Mouse (Mus musculus) kidney, adult 9 months (tissue): ENCODE data around the gene Cacna2d2.
A peak's percentile ranks its signal among the peaks of the same experiment; 100 is the strongest.

Experiments
- DNase-seq: peaks from one replicate; pipeline ENCODE4 v3.0.0; 2022

Cacna2d2 gene

DNA sequence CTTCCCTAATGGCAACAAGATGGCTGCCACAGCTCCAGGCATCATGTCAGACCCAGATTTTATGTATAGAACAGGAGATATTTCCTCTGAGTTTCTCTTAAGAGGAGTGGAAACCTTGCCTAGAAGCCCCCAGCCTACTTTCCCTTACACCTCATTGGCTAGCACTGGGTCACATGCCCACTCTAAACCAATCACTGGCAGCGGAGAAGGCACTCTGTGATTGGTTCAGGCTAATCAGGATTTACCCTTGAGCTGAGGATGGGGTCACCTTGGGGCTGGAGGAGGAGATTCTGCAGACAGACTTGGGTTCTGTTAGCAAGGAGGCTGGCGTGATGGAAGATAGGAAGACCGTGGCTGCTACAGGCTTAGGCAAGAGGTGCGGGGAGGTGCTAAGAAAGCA, 10.0 kb downstream of the Cacna2d2 start:
- no peak for DNase-seq

- DNase-seq, result no peak
Measured at GRCm38 (mm10) chr9:107417106-107417505, 17.7 kb downstream of the Cacna2d2 start.

- DNase-seq, result no peak
Measured at GRCm38 (mm10) chr9:107419491-107420244, 20.3 kb downstream of the Cacna2d2 start.

DNA sequence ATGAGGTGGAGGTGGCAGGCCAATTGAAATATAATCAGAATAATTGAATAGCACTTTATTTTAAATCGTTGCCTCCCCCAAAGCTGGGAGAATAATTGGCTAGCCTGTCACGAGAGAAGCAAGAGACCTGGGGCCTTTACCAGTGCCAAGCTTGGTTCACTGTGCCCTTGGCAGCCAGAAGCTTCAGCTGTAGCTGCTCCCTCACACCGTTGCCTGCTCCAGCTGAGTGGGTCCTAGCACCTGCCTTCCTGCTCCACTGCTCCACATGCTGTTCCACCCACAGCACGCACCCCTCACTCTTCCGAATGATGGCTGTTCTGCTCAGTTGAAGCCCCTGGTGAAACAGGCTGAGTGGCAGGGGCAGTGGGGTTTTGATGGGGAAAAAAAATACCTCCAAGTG, 21.5 kb downstream of the Cacna2d2 start:
- DNase-seq, result no peak

GRCm38 (mm10) chr9:107422878-107423277, 23.5 kb downstream of the Cacna2d2 start:
- no peak for DNase-seq

DNA sequence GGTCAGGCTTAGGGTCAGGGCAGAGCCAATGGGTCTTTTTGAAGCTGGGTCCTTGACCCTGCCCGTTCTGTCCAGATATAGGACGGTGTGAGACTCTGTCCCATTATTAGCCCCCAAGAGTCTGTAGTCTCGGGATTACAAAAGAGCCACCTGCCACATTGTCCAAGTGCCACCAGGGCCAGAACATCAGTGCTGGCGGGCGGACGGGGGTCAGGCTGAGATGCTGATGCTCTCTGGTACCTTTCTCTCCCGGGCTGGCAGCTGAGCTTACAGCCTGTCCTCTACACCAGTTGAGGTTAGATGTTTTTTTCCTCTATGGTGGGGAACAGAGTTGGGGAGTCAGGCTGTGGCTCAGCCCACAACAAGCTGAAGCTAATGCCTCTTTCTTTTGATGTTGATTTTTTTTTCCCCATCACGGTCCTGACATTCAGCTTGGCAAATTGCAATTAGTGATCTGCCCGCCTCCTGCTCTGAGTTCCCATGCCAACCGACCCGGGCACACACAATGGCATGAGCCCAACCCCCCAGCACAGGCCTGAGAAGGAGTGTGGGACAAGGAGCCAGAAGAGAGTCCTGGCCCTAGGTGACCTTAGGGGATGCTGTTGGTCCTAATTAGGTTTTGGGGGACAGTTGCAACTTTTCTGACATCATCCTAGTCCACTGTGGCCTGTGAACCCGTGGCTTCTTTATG, 25.2 kb downstream of the Cacna2d2 start:
- no peak for DNase-seq

GRCm38 (mm10) chr9:107427876-107428275, 28.5 kb downstream of the Cacna2d2 start:
- DNase-seq, result no peak

- no peak for DNase-seq
Measured at GRCm38 (mm10) chr9:107428451-107429186, 29.2 kb downstream of the Cacna2d2 start.

- no peak for DNase-seq
Measured at GRCm38 (mm10) chr9:107430445-107430844, 31.0 kb downstream of the Cacna2d2 start.

DNA sequence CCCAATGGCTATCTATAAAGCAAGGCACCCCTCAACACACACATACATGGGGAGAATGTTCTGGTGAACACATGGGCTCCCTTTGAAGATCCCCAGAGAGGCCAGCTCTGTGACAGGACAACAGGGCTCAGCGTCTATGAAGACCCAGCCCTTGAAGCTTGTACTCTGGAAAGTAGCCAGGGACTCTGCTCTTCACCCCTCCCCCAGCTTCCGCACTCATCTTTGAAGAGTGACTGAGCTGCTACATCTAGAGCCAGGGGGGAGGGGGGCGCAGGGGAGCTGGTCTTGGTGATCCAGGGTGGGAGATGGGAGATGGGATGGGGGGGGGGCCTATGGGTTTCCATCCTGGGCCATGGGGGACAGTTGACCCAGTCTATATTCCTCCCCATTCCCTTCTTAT, 33.1 kb downstream of the Cacna2d2 start:
- no peak for DNase-seq

DNA sequence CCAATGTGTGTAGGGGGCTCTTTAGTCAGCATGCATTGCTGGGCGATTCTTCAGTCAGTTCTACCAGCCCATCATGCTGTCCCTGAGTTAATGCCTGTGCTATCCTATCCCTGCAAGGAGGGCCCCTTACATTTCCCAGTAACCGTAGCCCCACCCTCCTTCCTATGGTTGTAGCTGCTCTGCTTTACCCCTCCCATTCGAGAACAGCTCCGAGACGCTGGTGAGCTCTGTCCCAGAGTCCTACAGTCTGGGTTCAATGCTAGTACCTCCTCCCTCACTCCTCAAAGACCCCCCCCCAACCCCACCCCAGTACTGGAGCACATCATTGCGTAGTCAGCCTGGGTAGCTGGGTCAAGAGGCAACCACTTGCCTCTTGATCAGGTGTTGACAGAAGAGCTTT, 35.4 kb downstream of the Cacna2d2 start:
- DNase-seq, result no peak

DNA sequence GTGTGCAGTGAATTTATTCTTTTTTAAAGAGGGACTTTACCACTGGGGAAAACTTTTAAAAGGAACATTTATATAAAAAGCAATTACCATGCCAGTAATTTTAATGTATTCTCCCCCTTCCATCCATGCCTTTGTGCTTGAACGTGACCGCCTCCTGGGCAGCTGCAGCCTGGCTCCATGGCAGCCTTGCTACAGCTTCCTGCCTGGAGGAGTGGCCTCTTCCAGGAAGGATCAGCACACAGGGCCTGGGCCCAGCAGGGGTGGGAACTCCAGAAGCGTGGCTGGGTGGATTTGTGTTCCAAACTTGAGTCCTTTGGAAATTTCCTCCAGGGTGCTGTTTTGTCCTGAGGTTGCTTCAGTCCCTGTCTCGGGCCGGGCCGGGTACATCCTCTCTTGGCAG, 35.9 kb downstream of the Cacna2d2 start:
- no peak for DNase-seq

DNA sequence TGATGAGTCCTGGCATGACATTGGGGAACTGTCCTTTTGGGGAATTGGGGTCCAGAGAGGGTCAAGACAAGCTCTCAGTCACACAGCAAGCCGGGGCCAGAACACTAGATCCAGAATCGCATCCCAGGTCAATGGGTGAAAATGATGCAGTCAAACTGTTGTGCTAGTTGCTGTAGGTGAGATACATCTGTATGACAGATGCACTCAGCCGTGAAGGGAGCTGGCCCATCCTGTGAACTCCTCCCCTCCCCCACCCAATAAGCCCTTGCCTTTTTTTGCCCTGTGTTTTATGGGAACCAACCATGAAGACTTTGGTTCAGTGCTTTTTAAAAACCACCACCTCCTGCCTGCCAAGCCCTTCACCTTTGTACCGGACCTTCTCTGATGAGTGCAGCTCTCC, 43.5 kb downstream of the Cacna2d2 start:
- DNase-seq, result no peak

DNA sequence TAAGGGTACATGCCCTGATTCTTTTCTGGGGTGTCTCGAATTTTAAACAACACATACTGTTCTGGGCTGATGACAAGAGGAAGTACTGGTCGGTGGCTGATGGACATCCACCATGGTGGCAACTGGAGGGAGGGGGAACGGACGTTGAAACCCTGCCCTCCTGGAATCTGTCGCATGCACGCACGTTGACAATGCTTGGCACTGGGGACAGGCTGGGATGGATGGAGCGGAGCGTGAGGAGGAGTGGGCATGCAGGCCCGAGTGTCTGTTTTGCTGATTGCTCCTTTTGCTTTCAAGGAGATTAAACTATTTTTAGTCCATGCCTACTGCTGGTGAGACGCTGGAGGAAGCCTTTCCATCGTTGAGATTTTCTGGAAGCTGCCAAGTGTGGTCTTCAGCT, 43.9 kb downstream of the Cacna2d2 start:
- DNase-seq, result no peak

GRCm38 (mm10) chr9:107445011-107445471, 45.6 kb downstream of the Cacna2d2 start:
- no peak for DNase-seq

GRCm38 (mm10) chr9:107448805-107449517, 49.5 kb downstream of the Cacna2d2 start:
- no peak for DNase-seq

GRCm38 (mm10) chr9:107451400-107451799, 52.0 kb downstream of the Cacna2d2 start:
- DNase-seq, result no peak

GRCm38 (mm10) chr9:107451891-107452521, 52.6 kb downstream of the Cacna2d2 start:
- no peak for DNase-seq

- DNase-seq, result peak; percentile 45
Measured at GRCm38 (mm10) chr9:107452552-107452951, 53.1 kb downstream of the Cacna2d2 start.

DNA sequence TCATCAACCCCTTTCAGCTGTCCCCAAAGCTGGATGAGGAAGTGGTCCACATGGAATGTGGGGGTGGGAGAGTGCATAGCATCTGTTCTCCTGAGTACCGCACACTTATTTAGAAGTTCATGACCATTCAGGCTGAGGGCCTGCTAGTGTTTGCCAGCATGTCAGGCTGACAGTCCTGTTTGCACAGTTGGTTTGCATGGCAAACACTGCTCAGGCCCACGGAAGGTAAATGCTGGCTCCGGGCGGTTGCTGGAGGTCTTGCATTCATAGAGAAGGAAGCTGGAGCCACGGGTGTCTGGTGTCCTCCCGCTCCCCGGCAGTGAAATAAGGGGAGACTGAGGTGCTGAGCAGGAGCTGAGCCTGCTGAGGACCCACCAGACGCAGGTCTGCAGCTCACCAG, 53.7 kb downstream of the Cacna2d2 start:
- DNase-seq, result no peak

- DNase-seq, result no peak
Measured at GRCm38 (mm10) chr9:107456667-107457066, 57.3 kb downstream of the Cacna2d2 start.

DNA sequence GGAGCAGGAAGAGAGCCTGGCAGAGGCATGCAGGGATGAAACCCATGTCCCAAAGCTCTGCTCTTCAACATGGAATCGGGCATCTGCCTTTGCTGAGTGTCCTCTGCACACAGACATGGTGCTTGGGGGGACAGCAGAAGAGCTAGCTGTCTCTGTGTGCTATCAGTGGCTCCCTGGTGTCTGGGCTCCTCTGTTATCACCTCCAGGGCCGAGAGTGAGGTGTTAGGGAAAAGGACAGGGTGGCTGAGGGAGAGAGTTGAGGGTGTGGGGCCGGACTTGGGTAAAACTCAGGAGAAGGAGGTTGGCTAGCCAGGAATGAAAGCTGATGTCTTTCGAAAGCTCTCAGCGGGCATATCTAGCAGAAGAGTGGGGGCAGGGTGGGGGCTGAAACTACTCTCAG, 63.5 kb downstream of the Cacna2d2 start:
- DNase-seq, result no peak

- DNase-seq, result peak; percentile 82
Measured at GRCm38 (mm10) chr9:107463509-107463908, 64.1 kb downstream of the Cacna2d2 start.
